Mouse (Mus musculus): ENCODE measurements at regions not wholly inside any gene's neighbourhood (a gene's known extent, or its start where the extent isn't known, plus 50 kb on each side); places are given as distances from the start of the nearest gene placed in this dataset.

DNA sequence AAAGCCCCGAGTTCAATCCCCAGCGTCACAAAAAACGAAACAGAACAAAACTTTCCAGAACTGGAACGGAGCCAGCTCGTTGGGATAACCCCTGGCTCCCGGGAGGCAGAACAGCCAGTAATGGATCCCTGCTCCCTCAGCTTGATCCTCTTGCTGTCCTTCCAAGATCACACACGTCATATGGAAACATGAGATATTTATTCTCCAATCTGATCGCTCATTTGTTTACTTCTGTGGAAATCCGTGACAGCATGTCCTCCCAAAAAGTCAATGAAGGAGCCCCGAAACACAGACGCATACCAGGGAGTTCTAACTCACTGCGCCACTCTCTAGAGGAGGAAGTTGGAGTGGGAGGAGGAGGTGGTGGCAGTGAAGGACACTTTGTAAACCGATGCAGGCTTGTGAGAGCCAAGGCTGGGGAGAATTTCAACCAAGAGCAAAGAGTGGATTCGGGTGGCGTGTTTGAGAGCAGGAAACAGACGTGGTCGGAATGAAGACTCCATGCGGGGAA lies 232.0 kb downstream of the Zfp36l1 start:
- H3K4me1 ChIP-seq (ENCODE audit: control insufficient read depth, insufficient read depth, low read length) = peaks cover 5% of the 10 kb centered on the region
- peak overlapping the region; percentile 34; the same call in 1 of the 2 replicates for H3K27ac ChIP-seq
- intact Hi-C loops (cut with DNase I) = no loop called here
- no peak overlapping the region for H3K4me3 ChIP-seq
- WGBS = 42% methylated on average over 18 of the region's 18 CpGs
- no peaks in the 10 kb centered on the region for H3K79me2 ChIP-seq (replicated peaks; ENCODE audit: control insufficient read depth, insufficient read depth, low read length)
- peak; percentile 24 to 48 for DNase-seq
- TF ChIP-seq CTCF (IDR thresholded peaks at IDR 0.05) (no peak), EP300 (IDR thresholded peaks at IDR 0.05; ENCODE audit: insufficient read depth, low read depth, low read length) (no peak), POLR2A (IDR thresholded peaks at IDR 0.05; ENCODE audit: insufficient read depth, low read depth, low read length) (no peak)
- 0 out of 2 replicates have a peak, but pooled peaks cover 1% of the 10 kb centered on the region for H3K36me3 ChIP-seq (ENCODE audit: control insufficient read depth, insufficient read depth, low read length)
- H3K9ac ChIP-seq (ENCODE audit: low read depth, low read length) = no peak overlapping the region
- H3K27me3 ChIP-seq (ENCODE audit: control insufficient read depth, insufficient read depth, low read length) = no peaks in the 10 kb centered on the region

DNA sequence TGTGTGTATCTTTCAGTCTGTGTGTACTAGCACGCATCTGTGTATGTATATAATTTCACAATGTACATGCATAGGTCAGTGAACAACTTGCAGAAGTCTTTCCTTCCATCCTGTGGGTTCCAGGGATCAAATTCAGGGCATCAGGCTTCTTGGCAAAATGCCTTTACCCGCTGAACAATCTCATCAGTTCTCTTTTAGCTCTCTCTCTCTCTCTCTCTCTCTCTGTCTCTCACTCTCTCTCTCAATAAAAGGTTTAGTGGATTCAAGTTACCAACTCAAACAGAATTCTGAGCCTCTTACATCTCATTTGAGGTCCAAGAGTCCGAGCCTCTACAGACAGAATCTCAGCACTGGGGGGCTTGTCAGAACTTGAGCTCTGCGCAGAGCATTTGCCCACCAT lies 232.5 kb downstream of the Zfp36l1 start:
- Histone ChIP-seq H3K4me1 (ENCODE audit: control insufficient read depth, insufficient read depth, low read length) (peaks cover 5% of the 10 kb centered on the region), H3K79me2 (replicated peaks; ENCODE audit: control insufficient read depth, insufficient read depth, low read length) (no peaks in the 10 kb centered on the region), H3K27ac (peak overlapping the region; percentile 34; the same call in 1 of the 2 replicates), H3K27me3 (ENCODE audit: control insufficient read depth, insufficient read depth, low read length) (no peaks in the 10 kb centered on the region), H3K9ac (ENCODE audit: low read depth, low read length) (no peak overlapping the region), H3K36me3 (ENCODE audit: control insufficient read depth, insufficient read depth, low read length) (0 out of 2 replicates have a peak, but pooled peaks cover 1% of the 10 kb centered on the region), H3K4me3 (no peak overlapping the region)
- WGBS = 81% methylated on average over 4 of the region's 4 CpGs
- TF ChIP-seq POLR2A (IDR thresholded peaks at IDR 0.05; ENCODE audit: insufficient read depth, low read depth, low read length) (no peak), CTCF (IDR thresholded peaks at IDR 0.05) (no peak), EP300 (IDR thresholded peaks at IDR 0.05; ENCODE audit: insufficient read depth, low read depth, low read length) (no peak)
- no peak for DNase-seq
- intact Hi-C loops (cut with DNase I) = no loop called here

DNA sequence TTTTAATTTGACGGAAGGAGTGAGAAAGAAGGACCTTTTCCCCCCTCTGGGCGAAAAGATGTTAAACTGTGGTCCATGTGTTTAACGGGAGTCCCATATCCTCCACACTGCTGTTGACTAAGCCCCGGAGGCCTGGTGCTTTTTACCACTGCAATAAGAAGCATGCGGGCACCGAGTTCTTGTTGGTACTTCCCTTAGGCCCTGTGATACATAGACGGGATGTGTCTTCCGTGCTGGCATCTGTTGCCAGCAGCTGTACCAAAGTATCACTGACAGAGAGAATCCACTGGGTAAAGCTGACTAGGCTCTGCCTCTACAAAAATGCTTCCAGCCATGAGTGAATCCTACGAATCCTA lies 232.9 kb downstream of the Zfp36l1 start:
- peak in 1 of 2 experiments; percentile 34 for DNase-seq
- no peak for TF ChIP-seq POLR2A (IDR thresholded peaks at IDR 0.05; ENCODE audit: insufficient read depth, low read depth, low read length)
- no peak for TF ChIP-seq CTCF (IDR thresholded peaks at IDR 0.05)
- 0 out of 2 replicates have a peak, but pooled peaks cover 1% of the 10 kb centered on the region for H3K36me3 ChIP-seq (ENCODE audit: control insufficient read depth, insufficient read depth, low read length)
- intact Hi-C loops (cut with DNase I) = loop anchor here (2.0 to 5.0 kb wide), 2 partner anchors 15 to 38 kb away; no protein-coding TSS in a partner anchor
- H3K4me3 ChIP-seq = no peak overlapping the region
- no peaks in the 10 kb centered on the region for H3K79me2 ChIP-seq (replicated peaks; ENCODE audit: control insufficient read depth, insufficient read depth, low read length)
- peak overlapping the region; percentile 64 for H3K27ac ChIP-seq
- H3K27me3 ChIP-seq (ENCODE audit: control insufficient read depth, insufficient read depth, low read length) = no peaks in the 10 kb centered on the region
- no peak overlapping the region for H3K9ac ChIP-seq (ENCODE audit: low read depth, low read length)
- WGBS = 51% methylated on average over 9 of the region's 9 CpGs
- peaks cover 5% of the 10 kb centered on the region for H3K4me1 ChIP-seq (ENCODE audit: control insufficient read depth, insufficient read depth, low read length)

DNA sequence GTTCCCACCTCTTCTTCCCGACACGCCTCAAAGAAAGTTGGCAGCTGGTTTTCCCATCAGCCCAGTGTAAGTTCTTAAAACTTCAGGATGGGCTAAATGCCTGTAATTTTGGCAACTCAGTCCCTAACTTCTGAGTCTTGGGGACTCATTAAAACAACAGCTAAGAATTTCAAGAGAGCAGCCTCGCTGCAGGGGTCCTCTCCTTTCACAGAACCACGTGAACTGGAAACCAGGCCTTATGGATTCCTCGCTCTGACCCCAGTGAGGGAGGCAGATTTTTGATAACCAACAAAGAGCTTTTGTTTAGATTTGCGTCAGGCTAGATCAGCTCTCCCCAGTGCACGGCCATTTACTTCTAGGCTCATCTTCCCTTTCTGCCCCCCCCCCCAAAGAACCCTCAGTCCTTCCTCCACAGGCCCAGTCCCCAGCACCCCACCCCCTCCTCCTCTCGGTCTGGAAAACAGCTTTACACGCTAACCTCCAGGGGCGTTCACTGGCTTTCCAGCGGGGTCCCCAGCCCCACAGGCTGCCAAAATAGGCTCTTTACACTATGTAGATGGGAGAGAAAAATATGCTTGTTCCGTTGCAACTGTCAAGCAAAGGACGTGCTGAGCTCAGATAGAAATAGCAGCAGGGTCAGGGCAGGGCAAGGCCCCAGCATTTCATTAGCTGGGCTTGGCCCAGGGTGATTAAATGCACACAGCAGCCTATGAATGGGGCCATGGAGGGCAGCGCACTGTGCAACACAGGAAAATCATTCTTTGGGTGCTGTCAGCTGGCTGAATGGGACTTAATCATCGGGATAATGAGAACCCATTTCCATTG lies 233.5 kb downstream of the Zfp36l1 start:
- 31% methylated on average over 15 of the region's 15 CpGs for WGBS
- H3K4me3 ChIP-seq = no peak overlapping the region
- peak; percentile 57 to 71 for DNase-seq

DNA sequence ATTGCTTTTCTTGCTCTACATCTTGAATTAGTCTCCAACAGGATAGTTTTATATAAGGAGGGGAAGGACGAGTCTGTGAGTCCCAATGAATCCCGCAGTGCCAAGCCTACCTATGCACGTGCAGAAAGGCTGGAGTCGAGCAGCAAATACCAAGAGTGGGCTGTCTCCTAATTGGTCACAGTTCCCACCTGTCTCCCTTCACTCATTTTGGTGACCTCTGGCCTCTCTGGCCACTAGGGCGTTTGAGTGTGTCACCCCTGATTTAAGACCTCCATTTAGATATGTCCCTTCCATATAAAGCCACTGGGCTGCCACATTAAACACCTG lies 234.1 kb downstream of the Zfp36l1 start:
- WGBS = 81% methylated on average over 5 of the region's 5 CpGs
- peaks cover 5% of the 10 kb centered on the region for H3K4me1 ChIP-seq (ENCODE audit: control insufficient read depth, insufficient read depth, low read length)
- H3K27me3 ChIP-seq (ENCODE audit: control insufficient read depth, insufficient read depth, low read length) = no peaks in the 10 kb centered on the region
- no peaks in the 10 kb centered on the region for H3K79me2 ChIP-seq (replicated peaks; ENCODE audit: control insufficient read depth, insufficient read depth, low read length)
- H3K27ac ChIP-seq = peak overlapping the region; percentile 64
- H3K4me3 ChIP-seq = no peak overlapping the region
- no peak overlapping the region for H3K9ac ChIP-seq (ENCODE audit: low read depth, low read length)
- peak in 1 of 2 experiments; percentile 22 for DNase-seq
- TF ChIP-seq CTCF (IDR thresholded peaks at IDR 0.05) = no peak
- no peak for TF ChIP-seq POLR2A (IDR thresholded peaks at IDR 0.05; ENCODE audit: insufficient read depth, low read depth, low read length)
- no peak for TF ChIP-seq EP300 (IDR thresholded peaks at IDR 0.05; ENCODE audit: insufficient read depth, low read depth, low read length)
- H3K36me3 ChIP-seq (ENCODE audit: control insufficient read depth, insufficient read depth, low read length) = 0 out of 2 replicates have a peak, but pooled peaks cover 1% of the 10 kb centered on the region
- intact Hi-C loops (cut with DNase I) = loop anchor here (2.0 to 5.0 kb wide), 2 partner anchors 14 to 36 kb away; no protein-coding TSS in a partner anchor

More for the DNA sequence above, 233.5 kb downstream of the Zfp36l1 start:
- TF ChIP-seq EP300 (IDR thresholded peaks at IDR 0.05; ENCODE audit: insufficient read depth, low read depth, low read length) = 0 out of 2 replicates have a peak, but pooled peaks have one; percentile 23
- no peak for TF ChIP-seq POLR2A (IDR thresholded peaks at IDR 0.05; ENCODE audit: insufficient read depth, low read depth, low read length)
- H3K27me3 ChIP-seq (ENCODE audit: control insufficient read depth, insufficient read depth, low read length) = no peaks in the 10 kb centered on the region
- intact Hi-C loops (cut with DNase I) = loop anchor here (2.0 to 5.0 kb wide), 2 partner anchors 15 to 37 kb away; no protein-coding TSS in a partner anchor
- peak overlapping the region; percentile 64 for H3K27ac ChIP-seq
- no peak overlapping the region for H3K9ac ChIP-seq (ENCODE audit: low read depth, low read length)
- peaks cover 5% of the 10 kb centered on the region for H3K4me1 ChIP-seq (ENCODE audit: control insufficient read depth, insufficient read depth, low read length)
- 0 out of 2 replicates have a peak, but pooled peaks cover 1% of the 10 kb centered on the region for H3K36me3 ChIP-seq (ENCODE audit: control insufficient read depth, insufficient read depth, low read length)
- H3K79me2 ChIP-seq (replicated peaks; ENCODE audit: control insufficient read depth, insufficient read depth, low read length) = no peaks in the 10 kb centered on the region

DNA sequence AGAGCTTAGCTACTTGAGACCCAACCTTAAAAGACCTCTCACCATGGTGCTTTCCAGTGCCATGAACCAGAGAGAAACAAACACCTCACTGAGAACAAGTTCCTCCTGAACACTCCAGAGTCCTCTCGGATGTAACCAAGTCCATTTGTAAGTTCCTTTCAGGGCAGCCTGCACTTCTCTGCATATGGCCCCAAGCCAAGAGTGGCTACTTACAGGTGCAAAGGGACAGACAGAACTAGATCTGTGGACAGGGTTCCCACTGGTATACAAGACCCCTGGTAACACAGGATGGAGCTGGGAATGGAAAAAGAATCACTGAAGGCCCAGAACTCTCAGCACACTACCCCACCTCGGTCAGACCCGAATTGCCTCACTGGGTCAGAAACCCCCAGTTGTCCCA lies 234.7 kb downstream of the Zfp36l1 start:
- whole genome bisulfite sequencing = 88% methylated on average over 3 of the region's 3 CpGs
- H3K9ac ChIP-seq (ENCODE audit: low read depth, low read length) = no peak overlapping the region
- 0 out of 2 replicates have a peak, but pooled peaks cover 1% of the 10 kb centered on the region for H3K36me3 ChIP-seq (ENCODE audit: control insufficient read depth, insufficient read depth, low read length)
- H3K4me1 ChIP-seq (ENCODE audit: control insufficient read depth, insufficient read depth, low read length) = peaks cover 5% of the 10 kb centered on the region
- no peaks in the 10 kb centered on the region for H3K79me2 ChIP-seq (replicated peaks; ENCODE audit: control insufficient read depth, insufficient read depth, low read length)
- H3K27ac ChIP-seq = no peak overlapping the region
- peak in 1 of 2 experiments; percentile 15 for DNase-seq
- H3K27me3 ChIP-seq (ENCODE audit: control insufficient read depth, insufficient read depth, low read length) = no peaks in the 10 kb centered on the region
- no peak for TF ChIP-seq EP300 (IDR thresholded peaks at IDR 0.05; ENCODE audit: insufficient read depth, low read depth, low read length)
- TF ChIP-seq POLR2A (IDR thresholded peaks at IDR 0.05; ENCODE audit: insufficient read depth, low read depth, low read length) = no peak
- TF ChIP-seq CTCF (IDR thresholded peaks at IDR 0.05) = no peak
- H3K4me3 ChIP-seq = no peak overlapping the region
- intact Hi-C loops (cut with DNase I) = loop anchor here (2.0 to 5.0 kb wide), 2 partner anchors 13 to 36 kb away; no protein-coding TSS in a partner anchor

All from heart, adult 2 months (tissue).